Mouse (Mus musculus): ENCODE measurements around the gene Sowahb. TPM values are rescaled to one million over a fixed set of nuclear protein-coding genes. Genes with fewer than 3 reads are reported as not detected.

Sowahb gene
- polyA plus RNA-seq, 1 experiment: 0.01 TPM

DNA sequence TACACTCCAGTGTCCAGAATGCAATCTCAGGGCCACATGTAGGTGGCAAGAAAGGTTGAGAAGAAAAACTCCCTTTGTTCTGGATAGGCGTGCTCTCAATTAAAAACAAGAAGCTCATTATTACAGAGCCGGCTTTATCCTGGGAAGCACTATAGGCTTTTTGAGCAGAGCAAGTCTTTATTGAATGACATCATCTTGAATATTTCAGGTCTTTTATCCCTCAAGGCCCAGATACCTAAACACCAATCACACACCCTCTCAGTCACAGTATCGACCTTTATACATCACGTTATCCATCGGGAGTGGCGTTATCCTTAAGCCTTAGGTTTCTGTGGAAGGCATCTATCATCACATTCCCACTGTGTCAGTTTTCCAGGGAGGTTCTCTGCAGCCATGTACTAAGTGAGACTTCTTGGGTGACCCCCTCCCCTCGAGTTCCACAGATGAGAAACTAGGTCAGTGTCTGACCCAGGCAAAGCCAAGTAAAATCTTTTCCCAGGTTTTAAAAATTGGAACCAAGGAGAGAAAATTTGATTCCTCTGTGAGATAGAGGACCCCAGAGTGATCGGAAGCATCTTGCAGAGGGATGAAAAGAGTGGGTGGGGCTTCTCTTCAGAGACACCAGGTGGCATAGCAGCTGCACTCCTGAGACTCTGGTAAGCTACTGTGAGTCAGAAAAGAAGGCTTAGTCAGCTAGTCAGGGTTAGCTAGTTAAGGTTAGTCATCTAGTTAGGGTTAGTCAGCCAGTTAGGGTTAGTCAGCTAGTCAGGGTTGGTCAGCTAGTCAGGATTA, 9.0 kb upstream of the Sowahb start:
- Histone ChIP-seq H3ac (ENCODE audit: control insufficient read depth, insufficient read length, low read depth) (no peak overlapping the region), H3K79me3 (ENCODE audit: low read depth) (no peaks in the 10 kb centered on the region), H3K27me3 (ENCODE audit: control insufficient read depth, insufficient read depth, insufficient read length) (no peaks in the 10 kb centered on the region), H3K36me3 (ENCODE audit: control insufficient read depth, insufficient read depth) (no peaks in the 10 kb centered on the region), H3K79me2 (ENCODE audit: control insufficient read depth, insufficient read depth) (no peaks in the 10 kb centered on the region), H3K4me3 (ENCODE audit: insufficient read depth, poor library complexity, severe bottlenecking) (no peak overlapping the region)
- TF ChIP-seq USF1 (IDR thresholded peaks at IDR 0.05; ENCODE audit: low read depth) (no peak), MYOD1 (IDR thresholded peaks at IDR 0.05; ENCODE audit: control insufficient read depth, insufficient read length, low read depth) (peak; percentile 13)

DNA sequence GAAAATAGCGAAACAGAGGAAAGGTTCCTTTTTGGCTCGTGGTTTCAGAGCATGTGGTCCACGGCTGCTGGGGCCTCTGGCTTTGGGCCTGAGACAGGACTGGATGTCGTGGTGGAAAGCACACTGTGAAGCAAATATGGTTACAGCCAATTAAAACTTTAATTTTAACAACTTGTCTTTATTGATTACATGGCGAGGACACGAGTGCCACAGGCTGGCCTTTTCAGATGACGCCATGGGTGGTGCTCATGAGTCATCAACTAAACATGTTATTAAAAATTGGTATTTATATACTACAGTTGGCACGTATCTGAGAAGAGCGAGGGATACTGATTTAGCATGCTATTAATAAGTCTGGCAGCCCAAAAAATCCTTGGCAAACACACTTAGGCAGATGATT, 7.1 kb upstream of the Sowahb start:
- Histone ChIP-seq H3K79me3 (ENCODE audit: low read depth) (no peaks in the 10 kb centered on the region), H3K79me2 (ENCODE audit: control insufficient read depth, insufficient read depth) (no peaks in the 10 kb centered on the region), H3K27me3 (ENCODE audit: control insufficient read depth, insufficient read depth, insufficient read length) (no peaks in the 10 kb centered on the region), H3K36me3 (ENCODE audit: control insufficient read depth, insufficient read depth) (no peaks in the 10 kb centered on the region), H3ac (ENCODE audit: control insufficient read depth, insufficient read length, low read depth) (no peak overlapping the region), H3K4me3 (ENCODE audit: insufficient read depth, poor library complexity, severe bottlenecking) (no peak overlapping the region)
- TF ChIP-seq MYOG (IDR thresholded peaks at IDR 0.05; ENCODE audit: control insufficient read depth, extremely low read depth, insufficient read length): no peak
- TF ChIP-seq FOSL1 (IDR thresholded peaks at IDR 0.05; ENCODE audit: insufficient read depth, low read length, poor library complexity, severe bottlenecking): no peak
- TF ChIP-seq USF1 (IDR thresholded peaks at IDR 0.05; ENCODE audit: low read depth): no peak
- TF ChIP-seq CEBPB (IDR thresholded peaks at IDR 0.05; ENCODE audit: low read depth): no peak
- no peak for TF ChIP-seq MAX (IDR thresholded peaks at IDR 0.05)
- no peak for TF ChIP-seq CTCF (IDR thresholded peaks at IDR 0.05; ENCODE audit: control insufficient read depth, insufficient read depth, insufficient read length)
- TF ChIP-seq MYOD1 (IDR thresholded peaks at IDR 0.05; ENCODE audit: control insufficient read depth, insufficient read length, low read depth): no peak

DNA sequence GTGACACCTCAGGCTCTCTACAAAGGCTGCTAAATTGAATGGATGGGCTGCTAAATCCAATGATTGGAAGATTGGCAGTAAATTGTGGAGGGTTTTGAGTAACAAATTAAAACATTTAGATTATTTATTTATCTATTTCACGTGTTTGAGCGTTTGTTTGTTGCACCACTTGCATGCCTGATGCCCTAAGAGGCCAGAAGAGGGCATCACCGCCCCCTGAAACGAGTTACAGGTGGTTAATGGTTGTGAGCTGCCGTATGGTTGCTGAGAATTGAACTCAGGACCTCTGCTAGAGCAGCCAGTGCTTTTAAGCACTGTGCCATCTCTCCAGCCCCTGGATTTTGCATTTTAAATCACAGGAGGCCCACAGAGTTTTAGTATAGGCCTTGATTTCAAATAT, 6.2 kb upstream of the Sowahb start:
- Histone ChIP-seq H3K36me3 (ENCODE audit: control insufficient read depth, insufficient read depth) (no peaks in the 10 kb centered on the region), H3K27me3 (ENCODE audit: control insufficient read depth, insufficient read depth, insufficient read length) (no peaks in the 10 kb centered on the region), H3K79me2 (ENCODE audit: control insufficient read depth, insufficient read depth) (no peaks in the 10 kb centered on the region), H3K79me3 (ENCODE audit: low read depth) (no peaks in the 10 kb centered on the region), H3ac (ENCODE audit: control insufficient read depth, insufficient read length, low read depth) (no peak overlapping the region), H3K4me3 (ENCODE audit: insufficient read depth, poor library complexity, severe bottlenecking) (no peak overlapping the region)
- TF ChIP-seq USF1 (IDR thresholded peaks at IDR 0.05; ENCODE audit: low read depth): no peak
- no peak for TF ChIP-seq MYOD1 (IDR thresholded peaks at IDR 0.05; ENCODE audit: control insufficient read depth, insufficient read length, low read depth)
- TF ChIP-seq CTCF (IDR thresholded peaks at IDR 0.05; ENCODE audit: control insufficient read depth, insufficient read depth, insufficient read length): no peak
- TF ChIP-seq FOSL1 (IDR thresholded peaks at IDR 0.05; ENCODE audit: insufficient read depth, low read length, poor library complexity, severe bottlenecking): no peak
- no peak for TF ChIP-seq MYOG (IDR thresholded peaks at IDR 0.05; ENCODE audit: control insufficient read depth, extremely low read depth, insufficient read length)
- TF ChIP-seq CEBPB (IDR thresholded peaks at IDR 0.05; ENCODE audit: low read depth): no peak

DNA sequence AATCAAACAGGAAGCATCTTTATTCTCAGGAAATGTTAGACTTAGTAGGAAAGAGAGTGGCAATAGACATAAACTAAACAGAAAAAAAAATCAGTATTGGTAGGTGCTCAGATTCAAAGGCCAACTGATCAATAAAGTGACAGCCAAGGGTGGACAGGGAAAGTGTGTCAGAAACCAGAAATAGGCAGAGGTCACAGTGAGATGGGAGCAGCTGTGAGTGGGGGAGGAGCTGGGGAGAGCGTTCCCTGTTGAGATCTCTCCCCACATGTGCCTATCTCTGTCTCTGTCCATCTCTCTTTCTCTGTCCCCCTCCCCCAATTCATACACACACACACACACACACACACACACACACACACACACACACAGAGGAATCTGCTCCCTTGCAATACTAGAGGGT, 5.1 kb upstream of the Sowahb start:
- Histone ChIP-seq H3ac (ENCODE audit: control insufficient read depth, insufficient read length, low read depth) (no peak overlapping the region), H3K4me3 (ENCODE audit: insufficient read depth, poor library complexity, severe bottlenecking) (no peak overlapping the region), H3K79me2 (ENCODE audit: control insufficient read depth, insufficient read depth) (no peaks in the 10 kb centered on the region), H3K36me3 (ENCODE audit: control insufficient read depth, insufficient read depth) (no peaks in the 10 kb centered on the region), H3K27me3 (ENCODE audit: control insufficient read depth, insufficient read depth, insufficient read length) (peaks cover 5% of the 10 kb centered on the region), H3K79me3 (ENCODE audit: low read depth) (no peaks in the 10 kb centered on the region)
- TF ChIP-seq CTCF (IDR thresholded peaks at IDR 0.05; ENCODE audit: control insufficient read depth, insufficient read depth, insufficient read length) (no peak), MYOG (IDR thresholded peaks at IDR 0.05; ENCODE audit: control insufficient read depth, extremely low read depth, insufficient read length) (no peak), MAX (IDR thresholded peaks at IDR 0.05) (no peak), FOSL1 (IDR thresholded peaks at IDR 0.05; ENCODE audit: insufficient read depth, low read length, poor library complexity, severe bottlenecking) (no peak), CEBPB (IDR thresholded peaks at IDR 0.05; ENCODE audit: low read depth) (no peak), USF1 (IDR thresholded peaks at IDR 0.05; ENCODE audit: low read depth) (no peak), MYOD1 (IDR thresholded peaks at IDR 0.05; ENCODE audit: control insufficient read depth, insufficient read length, low read depth) (no peak)

DNA sequence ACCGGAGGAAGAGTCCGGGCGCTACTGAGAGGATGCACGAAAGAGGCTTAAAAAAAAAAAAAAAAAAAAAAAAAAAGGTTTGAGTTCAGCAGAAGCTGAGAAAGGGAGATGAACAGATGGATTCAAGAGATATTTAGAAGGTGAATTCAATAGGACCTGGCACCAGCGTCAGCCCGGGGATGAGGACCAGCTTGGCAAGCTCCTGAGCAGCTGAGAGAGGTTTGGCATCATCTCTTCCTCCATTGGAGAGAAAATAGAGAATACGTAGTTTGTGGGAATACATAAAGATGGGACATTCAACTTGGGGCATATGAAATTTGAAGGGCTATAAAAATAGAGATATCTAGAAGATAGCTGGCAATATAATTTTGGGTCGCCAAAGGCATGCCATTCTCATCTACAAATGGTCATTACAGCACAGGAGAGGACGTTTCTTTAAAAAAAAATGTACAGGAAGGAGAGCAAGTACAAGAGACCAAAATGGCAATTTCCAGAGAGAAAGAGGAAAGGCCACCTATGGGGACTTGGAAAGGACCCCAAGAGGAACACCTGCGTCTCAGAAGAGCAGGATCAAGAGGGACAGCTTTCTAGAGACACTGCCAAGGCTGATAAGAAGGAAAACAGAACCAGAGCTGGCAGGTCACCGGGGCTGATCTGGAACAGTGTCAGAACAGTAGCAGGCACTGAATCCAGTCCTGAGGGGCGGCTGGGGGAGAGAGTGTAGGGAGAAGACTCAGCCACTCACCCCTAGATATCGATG, 3.8 kb upstream of the Sowahb start:
- H3K4me3 ChIP-seq (ENCODE audit: insufficient read depth, poor library complexity, severe bottlenecking): no peak overlapping the region
- peaks cover 18% of the 10 kb centered on the region for H3K27me3 ChIP-seq (ENCODE audit: control insufficient read depth, insufficient read depth, insufficient read length)
- no peaks in the 10 kb centered on the region for H3K79me3 ChIP-seq (ENCODE audit: low read depth)
- TF ChIP-seq CEBPB (IDR thresholded peaks at IDR 0.05; ENCODE audit: low read depth): no peak
- no peak for TF ChIP-seq MYOG (IDR thresholded peaks at IDR 0.05; ENCODE audit: control insufficient read depth, extremely low read depth, insufficient read length)
- no peak for TF ChIP-seq MYOD1 (IDR thresholded peaks at IDR 0.05; ENCODE audit: control insufficient read depth, insufficient read length, low read depth)
- TF ChIP-seq CTCF (IDR thresholded peaks at IDR 0.05; ENCODE audit: control insufficient read depth, insufficient read depth, insufficient read length): no peak
- no peak for TF ChIP-seq USF1 (IDR thresholded peaks at IDR 0.05; ENCODE audit: low read depth)
- TF ChIP-seq FOSL1 (IDR thresholded peaks at IDR 0.05; ENCODE audit: insufficient read depth, low read length, poor library complexity, severe bottlenecking): no peak
- no peak for TF ChIP-seq MAX (IDR thresholded peaks at IDR 0.05)
- no peaks in the 10 kb centered on the region for H3K36me3 ChIP-seq (ENCODE audit: control insufficient read depth, insufficient read depth)
- H3ac ChIP-seq (ENCODE audit: control insufficient read depth, insufficient read length, low read depth): no peak overlapping the region
- no peaks in the 10 kb centered on the region for H3K79me2 ChIP-seq (ENCODE audit: control insufficient read depth, insufficient read depth)

All from C2C12 (cell line).